Mouse (Mus musculus): ENCODE measurements around the gene Sgms2. TPM values are rescaled to one million over a fixed set of nuclear protein-coding genes. Genes with fewer than 3 reads are reported as not detected.

The Sgms2 gene
- total and polyA plus RNA-seq, 3 experiments = not detected

DNA sequence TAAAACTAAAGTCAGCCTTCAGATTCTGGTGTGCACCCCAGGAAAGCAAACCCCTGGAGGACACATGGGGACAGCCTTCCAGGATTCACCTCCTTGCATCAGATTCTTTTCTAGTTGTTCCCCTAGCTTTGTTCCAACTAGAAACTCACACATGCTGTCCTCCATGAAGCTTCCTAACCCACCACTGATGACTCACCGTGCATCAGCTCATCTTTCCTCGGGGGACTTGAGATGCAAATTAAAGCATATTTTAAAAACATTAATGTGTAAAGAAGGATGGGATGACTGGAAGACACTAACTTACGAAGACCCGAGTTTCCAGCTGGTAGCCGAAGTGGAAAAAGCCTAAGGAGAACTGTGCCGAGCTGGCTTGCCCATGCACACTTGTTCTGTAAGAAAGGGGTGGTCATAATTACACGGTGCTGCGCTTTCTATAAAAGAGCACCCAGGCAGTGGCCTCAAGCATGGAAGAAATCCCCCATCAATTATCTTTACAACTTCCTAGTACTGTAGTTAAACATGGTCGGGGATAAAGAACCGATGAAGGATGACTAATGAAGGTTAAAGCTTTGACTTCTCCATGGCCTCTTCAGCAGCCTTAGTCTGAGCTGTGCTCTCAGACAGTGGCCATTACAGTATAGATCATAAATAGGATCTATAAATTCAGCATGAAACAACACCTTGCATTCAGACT is 10.6 kb upstream of the Sgms2 start:
- Histone ChIP-seq H3K27me3 (replicated peaks) (no peaks in the 10 kb centered on the region), H3K36me3 (replicated peaks in 1 of 2; ENCODE audit: control insufficient read depth in 1 of 2, insufficient read depth in 1 of 2, low read length in 1 of 2) (no peaks in the 10 kb centered on the region), H3K27ac (ENCODE audit: insufficient read depth, low read depth) (peak overlapping the region; percentile 60), H3K9ac (ENCODE audit: insufficient read depth, low read depth) (peak overlapping the region; percentile 3; the same call in 1 of the 2 replicates), H3K9me3 (replicated peaks; ENCODE audit: low read length) (no peaks in the 10 kb centered on the region), H3K79me2 (replicated peaks; ENCODE audit: control insufficient read depth, extremely low read depth, insufficient read depth, poor library complexity, severe bottlenecking) (no peaks in the 10 kb centered on the region), H3K4me2 (ENCODE audit: insufficient read depth, low read depth, poor library complexity, severe bottlenecking) (peak overlapping the region; percentile 63), H3K4me1 (ENCODE audit: control insufficient read depth in 1 of 2, insufficient read depth in 2 of 2) (peaks cover 3 to 35% of the 10 kb centered on the region in 2 experiments), H3K4me3 (replicated peaks in 1 of 3; ENCODE audit: low read depth in 2 of 3, low read length in 2 of 3, poor library complexity in 1 of 3) (no peak overlapping the region)
- TF ChIP-seq MEF2A (IDR thresholded peaks at IDR 0.05; ENCODE audit: borderline replicate concordance, low read depth, low read length) (no peak), JUND (conservative IDR thresholded peaks at IDR 0.05; ENCODE audit: low read depth, low read length) (peak; percentile 83), ZNF384 (IDR thresholded peaks at IDR 0.05; ENCODE audit: low read depth, low read length) (no peak), BHLHE40 (IDR thresholded peaks at IDR 0.05; ENCODE audit: low read depth, low read length) (0 out of 2 replicates have a peak, but pooled peaks have one; percentile 33), MAX (IDR thresholded peaks at IDR 0.05; ENCODE audit: low read length) (no peak), ETS1 (conservative IDR thresholded peaks at IDR 0.05; ENCODE audit: low read depth, low read length) (peak; percentile 65; the same call in 1 of the 2 replicates), MAFK (IDR thresholded peaks at IDR 0.05; ENCODE audit: insufficient replicate concordance, low read length) (no peak), EP300 (IDR thresholded peaks at IDR 0.05; ENCODE audit: low read length) (peak; percentile 71; the same call in 1 of the 2 replicates), JUN (IDR thresholded peaks at IDR 0.05; ENCODE audit: insufficient read depth, low read depth, low read length) (peak; percentile 50; the same call in 1 of the 2 replicates), POLR2A (IDR thresholded peaks at IDR 0.05; ENCODE audit: low read depth, low read length) (no peak)
- dilution Hi-C loops (cut with MboI; ENCODE audit: extremely low pct_ligation_motif_present, extremely low pct_unique_long_range_greater_than_20kb, low sequenced_read_pairs) = no loop called here
- DNase-seq (ENCODE audit: extremely low read depth) = peak; percentile 85
- in situ Hi-C loops (cut with MboI; ENCODE audit: low pct_ligation_motif_present, low pct_unique_long_range_greater_than_20kb, low sequenced_read_pairs) = no loop called here

DNA sequence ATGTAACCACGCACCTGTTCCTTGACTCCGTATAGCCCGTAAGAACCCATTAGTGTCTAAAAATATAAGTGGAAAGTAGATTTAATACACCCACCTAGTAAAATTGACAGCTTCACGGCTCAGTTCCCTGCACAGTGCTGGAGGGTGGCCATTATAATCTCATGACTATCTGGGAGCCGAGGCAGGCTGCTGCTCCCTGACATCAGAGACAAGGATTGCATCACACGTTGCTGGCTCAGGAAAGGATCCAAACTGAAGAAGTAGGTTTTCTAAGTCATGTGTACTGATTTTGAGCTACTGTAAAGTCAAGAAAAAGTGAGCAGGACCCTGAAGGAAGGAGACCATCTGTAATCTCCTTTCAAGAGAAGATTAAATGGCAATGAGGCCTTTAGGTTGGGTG is 8.4 kb upstream of the Sgms2 start:
- Histone ChIP-seq H3K27me3 (replicated peaks) (no peaks in the 10 kb centered on the region), H3K9me3 (replicated peaks; ENCODE audit: low read length) (no peaks in the 10 kb centered on the region), H3K36me3 (replicated peaks in 1 of 2; ENCODE audit: control insufficient read depth in 1 of 2, insufficient read depth in 1 of 2, low read length in 1 of 2) (no peaks in the 10 kb centered on the region), H3K27ac (ENCODE audit: insufficient read depth, low read depth) (no peak overlapping the region), H3K4me1 (ENCODE audit: control insufficient read depth in 1 of 2, insufficient read depth in 2 of 2) (peaks cover 5 to 35% of the 10 kb centered on the region in 2 experiments), H3K4me3 (replicated peaks in 1 of 3; ENCODE audit: low read depth in 2 of 3, low read length in 2 of 3, poor library complexity in 1 of 3) (no peak overlapping the region), H3K4me2 (ENCODE audit: insufficient read depth, low read depth, poor library complexity, severe bottlenecking) (no peak overlapping the region), H3K9ac (ENCODE audit: insufficient read depth, low read depth) (no peak overlapping the region), H3K79me2 (replicated peaks; ENCODE audit: control insufficient read depth, extremely low read depth, insufficient read depth, poor library complexity, severe bottlenecking) (no peaks in the 10 kb centered on the region)
- in situ Hi-C loops (cut with MboI; ENCODE audit: low pct_ligation_motif_present, low pct_unique_long_range_greater_than_20kb, low sequenced_read_pairs) (no loop called here), dilution Hi-C loops (cut with MboI; ENCODE audit: extremely low pct_ligation_motif_present, extremely low pct_unique_long_range_greater_than_20kb, low sequenced_read_pairs) (no loop called here)
- no peak for DNase-seq (ENCODE audit: extremely low read depth)
- TF ChIP-seq USF1 (IDR thresholded peaks at IDR 0.05; ENCODE audit: low read depth, low read length) (no peak), POLR2A (IDR thresholded peaks at IDR 0.05; ENCODE audit: low read depth, low read length) (no peak), MAX (IDR thresholded peaks at IDR 0.05; ENCODE audit: low read length) (no peak), ELF1 (IDR thresholded peaks at IDR 0.05; ENCODE audit: low read depth, low read length) (no peak), CHD1 (IDR thresholded peaks at IDR 0.05; ENCODE audit: low read depth, low read length) (no peak), MAFK (IDR thresholded peaks at IDR 0.05; ENCODE audit: insufficient replicate concordance, low read length) (no peak), JUN (IDR thresholded peaks at IDR 0.05; ENCODE audit: insufficient read depth, low read depth, low read length) (no peak), CHD2 (IDR thresholded peaks at IDR 0.05; ENCODE audit: low read length) (no peak), ETS1 (conservative IDR thresholded peaks at IDR 0.05; ENCODE audit: low read depth, low read length) (no peak), ZMIZ1 (IDR thresholded peaks at IDR 0.05; ENCODE audit: low read depth, low read length) (no peak), MXI1 (IDR thresholded peaks at IDR 0.05; ENCODE audit: low read depth, low read length) (no peak), IRF4 (IDR thresholded peaks at IDR 0.05; ENCODE audit: low read depth, low read length) (no peak), UBTF (IDR thresholded peaks at IDR 0.05; ENCODE audit: low read depth, low read length) (no peak)

All from CH12.LX (cell line).